Mouse (Mus musculus) T-helper 17 cell (primary cell): ENCODE results near the gene Fancg.

Source experiments
- in situ Hi-C, 2 experiments: fragments of 300-600 bp; cut with MboI, MseI; formaldehyde crosslinking; loops; 1 replicate in 1 of 2; 2 replicates in 1 of 2; pipeline ENCODE4 v1.15.1; 2025; ENCODE audit warnings: high pct_unique_total_duplicates in 2 of 2

Gene Fancg

GRCm38 (mm10) chr4:43010161-43011038, at the start of gene Fancg:
TSS of gene Fancg (minus strand) at chr4:43010506.
- in situ Hi-C loops, result loop anchor here in 1 of 2 experiments (25.0 kb wide), 1 partner anchor 427 kb away; the partner anchor contains the start of genes Fam166b and Tesk1

DNA sequence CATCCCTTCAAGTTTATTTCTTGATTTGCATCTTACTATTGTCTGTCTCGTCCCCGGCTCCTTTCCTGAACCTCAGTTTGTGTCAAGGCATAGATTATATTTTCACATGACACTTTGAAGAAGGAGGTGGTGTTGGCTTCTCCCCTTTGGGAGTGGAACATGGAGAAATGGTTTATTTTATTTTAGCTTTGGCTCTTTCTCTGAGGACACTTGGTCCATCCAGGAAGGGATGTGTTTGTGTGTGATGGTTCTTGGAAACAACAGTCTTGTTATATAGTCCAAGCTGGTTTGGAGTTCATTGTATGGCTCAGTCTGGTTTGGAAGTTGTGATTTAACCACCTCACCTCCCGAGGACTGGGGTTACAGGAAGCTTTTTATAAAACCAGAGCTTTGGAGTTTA, 49.4 kb upstream of the Fancg start:
- in situ Hi-C loops, result loop anchor here (5.0 to 10.0 kb wide), 2 partner anchors 363 to 365 kb away; partner anchors contain the start of gene Fam166b (in 1 of the 2)

DNA sequence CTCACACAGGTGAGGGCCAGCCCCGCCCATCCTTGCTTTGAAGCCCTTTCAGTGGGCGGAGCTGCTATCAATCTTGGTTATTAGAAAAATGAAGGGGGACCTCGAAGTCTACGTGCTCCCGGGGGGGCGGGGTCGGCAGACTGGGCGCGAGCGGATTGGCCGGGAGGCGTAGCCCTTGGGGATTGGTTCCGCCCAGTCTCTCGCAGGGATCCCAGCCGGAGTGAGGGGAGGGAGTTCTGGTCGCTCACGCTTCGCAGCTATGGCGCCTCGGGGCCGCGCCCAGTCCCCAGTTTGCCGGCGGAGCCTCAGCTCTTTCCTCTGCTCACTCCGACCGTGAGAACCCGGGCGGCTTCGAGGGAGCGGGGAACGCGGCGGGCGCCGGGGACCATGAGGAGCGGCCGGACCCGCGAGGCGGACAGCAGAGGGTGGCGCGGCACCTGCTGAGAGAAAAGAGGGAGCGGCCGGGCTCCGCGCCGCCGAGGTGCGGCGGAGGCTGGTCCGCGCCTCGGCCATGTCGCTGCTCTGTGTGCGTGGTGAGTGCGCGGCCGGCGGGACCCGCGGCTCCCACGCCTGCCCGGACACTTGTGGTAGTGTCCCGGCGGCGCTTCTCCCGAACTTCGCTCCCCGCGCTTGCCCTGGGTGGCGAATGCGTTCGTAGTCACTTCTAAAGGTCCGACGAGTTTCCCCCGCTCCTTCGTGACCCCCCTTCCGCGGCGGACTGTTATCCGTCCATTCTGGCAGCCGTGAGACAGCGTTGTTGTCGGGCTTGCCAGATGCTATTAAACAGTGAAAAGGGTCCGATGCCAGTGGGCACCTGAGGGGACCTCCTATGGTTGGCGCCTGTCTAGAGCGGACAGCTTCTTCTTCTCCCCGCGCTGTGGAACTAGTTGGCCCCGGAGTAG, 48.7 kb upstream of the Fancg start, which contains the start of gene Unc13b:
TSS of gene Unc13b (plus strand) at position 201 of the 902 bp plus-strand sequence.
- in situ Hi-C loops, result loop anchor here in 1 of 2 experiments (5.0 kb wide), 1 partner anchor 363 kb away; no protein-coding TSS in a partner anchor

- in situ Hi-C loops, result loop anchor here in 1 of 2 experiments (5.0 kb wide), 1 partner anchor 364 kb away; no protein-coding TSS in a partner anchor
Observed at GRCm38 (mm10) chr4:43058392-43058752, 48.1 kb upstream of the Fancg start.

DNA sequence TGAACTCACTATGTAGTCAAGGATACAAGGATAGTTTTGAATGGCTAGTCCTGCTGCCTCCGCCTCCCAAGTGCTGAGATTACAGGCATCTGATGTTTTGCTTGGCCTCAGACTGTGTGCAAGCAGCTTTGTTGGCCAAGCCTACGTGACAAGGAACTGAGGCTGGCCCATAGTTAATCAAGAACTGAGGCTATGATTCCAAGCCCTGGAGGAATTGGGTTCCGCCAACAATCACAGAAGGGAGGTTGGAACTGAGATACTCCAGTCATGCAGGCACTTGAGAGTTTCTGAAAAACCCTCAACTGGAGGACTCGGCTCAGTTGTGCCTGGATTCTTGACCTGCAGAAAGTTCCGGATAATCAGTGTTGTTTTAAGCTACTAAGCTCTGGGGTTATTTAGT, 47.3 kb upstream of the Fancg start:
- in situ Hi-C loops, result loop anchor here in 1 of 2 experiments (5.0 kb wide), 1 partner anchor 365 kb away; no protein-coding TSS in a partner anchor

GRCm38 (mm10) chr4:43052627-43053026, 42.3 kb upstream of the Fancg start:
- in situ Hi-C loops, result no loop called here

GRCm38 (mm10) chr4:43047231-43047630, 36.9 kb upstream of the Fancg start:
- in situ Hi-C loops, result loop anchor here in 1 of 2 experiments (5.0 kb wide), 1 partner anchor 65 kb away; no protein-coding TSS in a partner anchor

- in situ Hi-C loops, result loop anchor here in 1 of 2 experiments (5.0 kb wide), 1 partner anchor 66 kb away; no protein-coding TSS in a partner anchor
Observed at GRCm38 (mm10) chr4:43046607-43047006, 36.3 kb upstream of the Fancg start.

DNA sequence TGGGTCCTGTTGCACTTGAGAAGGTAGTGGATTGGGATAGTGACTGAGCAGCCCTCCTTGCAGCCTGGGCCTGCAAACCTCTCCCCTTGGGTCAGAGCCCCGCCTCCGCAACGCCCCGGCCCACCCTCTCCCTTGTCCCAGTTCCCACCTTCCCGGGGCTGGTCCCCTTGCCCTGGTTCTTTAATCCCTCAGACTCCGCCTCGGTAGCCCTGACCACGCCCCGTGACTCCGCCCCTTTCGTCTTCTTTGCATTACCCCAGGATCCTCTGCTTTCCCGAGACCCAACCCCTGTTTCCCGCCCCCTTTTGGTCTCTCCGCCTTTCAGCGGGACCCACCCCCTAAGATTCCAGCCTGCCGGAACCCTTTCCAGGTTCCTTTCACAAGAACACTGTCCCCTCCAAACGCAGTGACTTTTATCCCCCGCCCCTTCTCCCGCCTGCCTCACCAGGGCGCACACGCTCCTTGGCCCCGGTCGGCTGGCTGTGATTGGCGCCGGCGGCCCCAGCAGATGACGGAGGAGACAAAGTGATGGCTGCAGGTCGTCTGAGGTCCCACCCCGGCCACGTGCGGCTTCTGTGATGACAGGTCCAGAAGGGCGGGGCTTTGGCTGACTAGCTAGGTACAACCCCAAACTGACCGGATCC, 35.5 kb upstream of the Fancg start, which contains the start of gene Fam214b:
TSS of gene Fam214b (minus strand) at position 562 of the 644 bp plus-strand sequence.
- in situ Hi-C loops, result loop anchor here in 1 of 2 experiments (5.0 kb wide), 1 partner anchor 67 kb away; no protein-coding TSS in a partner anchor

- in situ Hi-C loops, result loop anchor here in 1 of 2 experiments (5.0 kb wide), 1 partner anchor 67 kb away; no protein-coding TSS in a partner anchor
Observed at GRCm38 (mm10) chr4:43045285-43045658, 35.0 kb upstream of the Fancg start.

DNA sequence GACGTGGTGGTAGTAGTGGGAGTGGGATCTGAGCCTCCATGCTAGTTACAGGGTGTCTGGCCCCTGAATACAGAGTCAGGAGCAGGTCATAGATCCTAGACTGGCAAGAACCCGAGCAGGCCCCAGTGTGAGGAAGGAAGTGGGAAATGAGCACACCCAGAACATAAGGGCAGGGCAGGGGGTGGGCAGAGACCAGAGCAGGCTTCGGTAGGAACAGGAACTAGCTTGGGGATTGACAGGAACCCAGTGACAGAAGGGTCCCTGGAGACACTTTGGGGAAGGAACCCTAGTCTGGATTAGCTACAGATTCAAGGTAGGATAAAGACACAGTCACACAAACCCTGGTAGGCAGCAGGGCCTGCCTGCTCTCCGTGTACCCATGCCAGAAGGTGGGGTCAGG, 34.4 kb upstream of the Fancg start:
- in situ Hi-C loops, result loop anchor here (5.0 kb wide), 2 partner anchors 68 to 87 kb away; no protein-coding TSS in a partner anchor

GRCm38 (mm10) chr4:43043644-43044357, 33.5 kb upstream of the Fancg start:
- in situ Hi-C loops, result loop anchor here in 1 of 2 experiments (5.0 kb wide), 1 partner anchor 86 kb away; no protein-coding TSS in a partner anchor

GRCm38 (mm10) chr4:43040881-43041547, 30.7 kb upstream of the Fancg start:
- in situ Hi-C loops, result loop anchor here in 1 of 2 experiments (5.0 kb wide), 1 partner anchor 84 kb away; no protein-coding TSS in a partner anchor

DNA sequence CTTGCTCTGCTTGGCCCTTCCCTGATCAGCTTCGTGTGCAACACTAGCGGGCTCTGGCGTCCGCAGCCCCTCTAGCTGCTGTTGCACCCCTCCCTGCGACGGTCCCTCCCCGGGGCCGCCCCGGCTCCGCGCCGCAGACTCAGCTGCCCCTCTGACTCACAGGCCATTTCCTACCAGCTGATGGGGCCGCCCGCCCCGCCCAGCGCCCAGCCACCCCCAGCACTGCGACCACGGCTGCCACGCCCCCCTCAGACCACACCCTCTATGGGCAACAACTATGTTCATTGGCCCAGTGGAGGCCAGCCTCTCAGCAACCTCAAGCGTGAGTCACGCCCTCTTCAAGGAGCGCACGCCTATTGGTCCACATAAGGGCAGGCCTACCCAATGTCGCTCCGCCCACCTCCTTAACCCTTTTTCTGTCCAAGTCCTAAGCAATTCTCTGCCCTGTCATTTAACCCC, 29.8 kb upstream of the Fancg start:
- in situ Hi-C loops, result loop anchor here in 1 of 2 experiments (5.0 kb wide), 1 partner anchor 83 kb away; no protein-coding TSS in a partner anchor

DNA sequence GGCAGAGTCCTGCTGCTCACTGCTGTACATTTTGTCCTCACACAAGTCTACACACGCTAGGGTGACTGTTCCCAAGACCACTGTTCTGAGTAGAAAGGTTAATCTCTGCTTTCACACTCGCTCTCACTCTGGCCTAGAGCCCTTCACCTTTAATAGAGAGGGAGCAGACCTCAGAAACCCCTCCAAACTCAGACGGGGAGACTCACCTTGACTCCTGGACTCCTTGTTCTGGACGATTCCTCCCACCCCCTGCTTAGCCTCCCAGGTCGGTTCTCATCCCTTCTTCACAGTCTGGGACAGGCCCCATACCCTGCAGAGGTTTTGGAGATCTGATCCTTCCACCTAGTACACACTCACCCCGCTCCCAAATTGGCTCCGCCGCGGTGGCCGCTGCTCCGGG, 29.3 kb upstream of the Fancg start:
- in situ Hi-C loops, result loop anchor here (5.0 to 10.0 kb wide), 3 partner anchors 82 to 1305 kb away; partner anchors contain the start of genes Arid3c (in 1 of the 2) and Sit1 (in 1 of the 2)

DNA sequence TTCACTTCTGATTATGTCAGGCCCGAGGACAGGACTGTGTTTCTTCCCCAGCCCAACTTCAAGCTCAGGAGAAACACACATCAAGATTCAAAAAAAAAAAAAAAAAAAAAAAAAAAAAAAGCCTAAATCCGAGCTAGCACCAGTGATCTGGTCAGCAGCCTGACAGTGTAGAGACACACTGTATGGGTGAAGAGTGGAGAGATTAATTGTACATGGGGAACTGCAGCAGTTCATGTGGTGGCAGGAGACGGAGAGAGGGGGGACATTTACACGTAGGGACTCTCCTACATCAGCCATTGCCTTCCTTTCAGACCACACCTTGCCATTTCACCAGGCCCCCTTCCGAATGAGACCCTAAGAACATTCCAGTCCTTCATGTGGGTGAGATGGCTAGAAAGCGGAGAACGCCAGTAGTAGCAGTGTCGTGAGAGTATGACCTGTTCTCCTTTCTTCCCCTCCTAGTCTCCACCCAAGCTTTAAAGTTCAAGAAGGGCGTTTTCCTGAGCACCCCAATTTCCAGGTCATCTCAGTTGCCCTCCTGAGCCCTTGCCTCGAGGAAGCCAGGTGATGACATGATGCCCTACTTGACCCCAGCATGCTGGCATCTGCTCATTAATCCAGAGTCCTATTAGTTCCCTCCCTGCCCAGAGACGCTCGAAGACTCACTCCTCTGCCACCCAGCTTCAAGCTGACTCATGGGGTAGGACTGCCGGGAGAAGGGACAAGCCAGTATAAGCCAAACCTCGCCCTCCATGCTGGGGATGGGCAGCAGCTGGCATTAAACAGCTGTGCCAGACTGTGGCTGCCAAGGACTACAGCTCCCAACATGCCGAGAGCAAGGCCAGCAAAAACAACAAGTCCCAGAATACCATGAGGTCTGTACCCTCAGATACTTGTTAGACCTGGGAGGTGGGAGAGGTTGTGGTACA, 28.5 kb upstream of the Fancg start:
- in situ Hi-C loops, result loop anchor here in 1 of 2 experiments (10.0 kb wide), 2 partner anchors 446 to 1304 kb away; partner anchors contain the start of genes Arid3c and Sit1

DNA sequence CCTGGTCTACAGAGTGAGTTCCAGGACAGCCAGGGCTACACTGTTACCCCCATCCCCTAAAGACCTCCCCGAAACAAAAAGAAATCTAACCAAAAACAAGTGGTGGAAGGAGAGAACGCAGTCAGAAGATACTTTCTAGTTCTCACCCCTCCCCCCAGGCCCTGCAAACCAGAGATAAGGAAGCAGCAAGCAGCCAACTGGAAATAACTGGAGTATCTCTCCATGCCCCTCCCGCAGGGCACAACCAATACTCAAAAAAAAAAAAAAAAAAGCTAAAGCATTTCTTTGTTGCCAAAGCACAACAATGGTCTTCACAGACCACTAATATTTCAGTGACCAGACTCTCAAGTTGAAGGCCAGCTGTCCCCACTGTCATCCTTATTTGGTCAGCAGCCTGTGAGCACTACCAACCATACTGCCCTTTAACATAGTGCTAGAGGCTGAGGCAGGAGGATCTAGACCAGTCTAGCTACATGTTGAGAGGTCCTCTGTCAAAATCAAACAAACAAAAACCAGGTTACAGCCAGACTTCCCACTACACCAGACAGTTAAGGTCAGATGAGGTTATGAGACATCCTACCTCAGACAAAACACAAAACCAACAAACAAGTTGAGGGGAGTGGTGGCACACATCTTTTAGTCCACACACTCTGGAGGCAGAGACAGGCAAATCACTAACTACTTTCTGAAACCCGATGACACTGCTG, 27.7 kb upstream of the Fancg start:
- in situ Hi-C loops, result loop anchor here in 1 of 2 experiments (10.0 kb wide), 2 partner anchors 447 to 1303 kb away; partner anchors contain the start of genes Arid3c and Sit1
